Mouse (Mus musculus): ENCODE measurements around the gene Plk2. TPM values are rescaled to one million over a fixed set of nuclear protein-coding genes. Genes with fewer than 3 reads are reported as not detected.

The Plk2 gene
- polyA plus RNA-seq, 1 experiment = 27.9 TPM

DNA sequence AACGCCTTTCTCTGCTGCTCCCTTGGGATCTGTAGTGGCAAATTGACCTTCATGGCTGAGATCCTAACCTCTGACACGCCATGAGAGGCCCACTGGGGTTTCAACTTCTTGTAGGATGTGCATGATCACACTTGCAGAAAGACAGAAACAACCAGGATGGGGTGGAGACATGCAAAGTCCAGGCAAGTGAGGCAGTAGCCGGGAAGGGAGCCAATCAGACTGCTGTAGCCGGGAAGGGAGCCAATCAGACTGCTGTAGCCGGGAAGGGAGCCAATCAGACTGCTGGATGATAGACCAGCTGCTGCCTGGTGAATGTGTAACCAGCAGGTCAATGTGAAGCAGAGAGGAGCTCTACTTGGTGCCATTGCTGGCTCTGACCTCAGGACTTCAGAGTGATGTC, 11.3 kb downstream of the Plk2 start:
- DNase-seq (ENCODE audit: low spot score) = no peak

DNA sequence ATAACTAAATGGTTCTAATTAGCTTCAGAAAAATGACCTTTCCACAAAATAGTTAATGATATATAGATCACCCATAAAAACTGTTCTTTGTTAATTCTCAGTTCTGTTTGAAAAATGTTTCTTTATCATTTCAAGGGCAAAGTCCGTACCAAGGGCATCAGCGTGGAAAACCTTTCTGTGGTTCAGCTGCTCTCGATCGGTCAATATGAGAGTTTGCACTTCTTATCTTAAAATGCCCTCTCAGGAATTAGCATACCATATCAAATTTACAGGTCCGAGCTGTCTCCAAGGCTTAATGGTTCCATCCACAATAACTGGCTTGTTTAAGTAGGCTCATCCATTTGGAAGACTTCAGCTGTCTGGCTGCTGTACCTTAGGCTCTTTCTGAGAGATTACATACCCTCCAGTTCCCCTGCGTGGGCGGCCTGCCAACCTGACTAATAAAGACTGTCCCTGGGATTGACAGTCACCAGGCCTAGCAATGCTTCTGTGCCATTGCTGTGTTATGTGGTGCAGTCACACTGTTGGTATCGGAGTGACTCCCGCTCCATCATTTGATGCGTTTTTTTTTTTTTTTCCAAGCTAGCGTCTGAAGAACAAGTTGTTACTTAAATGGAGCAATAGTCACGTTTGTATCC, 17.8 kb downstream of the Plk2 start:
- DNase-seq (ENCODE audit: low spot score) = no peak

DNA sequence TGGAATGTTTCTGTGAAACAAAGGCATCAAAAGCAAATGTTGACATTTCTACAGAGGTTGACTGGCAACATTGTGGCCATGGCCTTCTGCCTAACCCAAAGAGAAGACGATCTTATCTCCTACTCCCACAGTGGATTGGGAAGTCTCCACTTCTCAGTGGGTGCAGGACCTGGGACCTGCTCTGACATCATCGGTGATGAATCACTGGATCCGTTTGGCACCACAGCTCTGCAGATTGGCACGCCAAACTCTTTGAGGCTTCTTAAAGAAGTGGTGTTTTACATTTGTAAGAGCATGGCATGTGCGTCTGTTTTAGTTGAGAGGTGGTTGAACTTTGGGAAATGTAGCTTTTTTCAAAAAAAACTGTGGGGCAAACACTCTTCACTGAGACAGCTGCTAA, 23.8 kb downstream of the Plk2 start:
- no peak for DNase-seq (ENCODE audit: low spot score)

DNA sequence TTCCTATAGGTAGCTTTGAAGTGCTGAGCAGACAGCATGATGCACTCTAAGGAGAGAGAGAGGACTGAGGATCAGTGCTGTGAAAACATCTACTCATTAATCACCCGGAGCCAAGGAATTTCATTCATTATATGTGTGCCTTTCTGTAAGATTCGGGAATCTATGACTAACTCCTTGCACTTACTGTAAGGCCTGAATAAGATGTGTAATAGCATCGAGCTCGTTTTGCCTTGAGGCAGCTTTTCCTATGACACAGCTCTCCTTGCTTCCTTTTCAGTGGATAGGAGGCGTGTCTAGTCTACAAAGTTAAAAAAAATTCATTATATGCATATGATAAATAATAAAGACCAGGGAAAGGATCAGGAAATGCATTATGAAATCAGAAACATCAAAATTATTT, 24.8 kb downstream of the Plk2 start:
- no peak for DNase-seq (ENCODE audit: low spot score)

DNA sequence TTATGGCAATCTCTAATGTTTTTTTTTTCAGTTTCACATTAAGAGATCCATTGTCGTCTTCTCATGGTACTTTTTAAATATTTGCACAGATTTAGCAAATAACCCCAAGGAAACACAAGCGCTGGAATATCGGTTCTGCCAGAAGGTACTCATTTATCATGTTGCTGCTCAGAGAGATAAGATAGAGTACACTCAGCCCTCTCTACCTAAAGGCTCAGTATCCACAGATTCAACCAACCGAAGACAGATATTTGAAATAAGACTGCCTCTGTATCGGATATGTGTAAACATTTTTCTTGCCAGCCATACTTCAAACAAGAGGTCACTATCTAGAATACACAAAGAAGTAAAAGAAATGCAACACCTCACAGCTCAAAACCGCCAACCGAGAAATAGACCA, 27.6 kb downstream of the Plk2 start:
- DNase-seq (ENCODE audit: low spot score) = no peak

DNA sequence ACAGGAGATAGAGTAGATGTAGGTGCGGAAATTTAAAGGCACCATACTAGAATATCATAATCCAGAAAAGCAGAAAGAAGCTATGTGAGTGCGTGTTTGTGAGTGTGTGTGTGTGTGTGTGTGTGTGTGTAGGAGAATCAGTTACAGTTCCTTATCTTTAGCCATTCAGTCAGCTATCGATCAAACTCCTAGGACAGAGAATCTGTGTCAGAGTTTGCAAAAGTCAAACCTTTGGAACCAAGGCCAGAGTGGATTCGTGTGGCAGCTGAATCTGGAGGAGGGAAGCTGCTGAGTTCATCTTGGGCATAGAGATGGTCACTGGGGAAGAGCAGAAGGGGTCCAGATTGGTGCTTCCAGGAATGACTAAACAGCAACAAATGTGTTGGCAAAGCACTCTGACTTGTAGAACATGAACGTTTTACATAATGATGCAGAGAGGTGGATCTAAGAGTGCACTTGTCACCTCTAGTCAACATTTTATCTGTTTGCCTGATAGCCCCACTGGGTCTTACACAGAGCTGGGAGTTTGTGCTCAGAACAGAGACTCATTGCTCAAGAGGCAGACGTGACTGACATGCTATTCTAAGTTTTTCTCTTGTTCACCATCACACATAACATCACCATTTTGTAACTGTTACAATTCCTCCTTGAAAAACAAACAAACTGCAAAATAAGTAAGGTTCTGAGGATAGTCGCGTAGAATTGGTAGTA, 30.8 kb downstream of the Plk2 start:
- no peak for DNase-seq (ENCODE audit: low spot score)

DNA sequence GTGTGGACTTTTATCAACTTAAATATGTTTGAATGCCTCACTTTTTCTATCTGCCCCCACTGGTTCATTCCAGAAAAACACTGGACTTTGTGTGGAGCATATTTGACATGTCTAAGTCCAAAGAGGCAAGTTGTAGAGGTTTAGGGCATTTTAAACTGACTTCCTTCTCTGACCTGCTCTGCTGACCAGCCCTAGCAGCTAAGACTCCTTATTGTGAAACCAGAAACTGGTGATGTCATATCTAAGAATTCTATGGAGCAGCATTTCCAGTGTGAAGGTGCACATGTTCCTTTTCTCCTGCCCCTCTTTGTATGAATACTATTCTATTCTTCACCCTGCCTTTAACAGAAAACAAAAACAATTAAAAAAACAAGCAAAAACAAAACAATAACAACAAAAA, 36.5 kb downstream of the Plk2 start:
- DNase-seq (ENCODE audit: low spot score) = no peak

DNA sequence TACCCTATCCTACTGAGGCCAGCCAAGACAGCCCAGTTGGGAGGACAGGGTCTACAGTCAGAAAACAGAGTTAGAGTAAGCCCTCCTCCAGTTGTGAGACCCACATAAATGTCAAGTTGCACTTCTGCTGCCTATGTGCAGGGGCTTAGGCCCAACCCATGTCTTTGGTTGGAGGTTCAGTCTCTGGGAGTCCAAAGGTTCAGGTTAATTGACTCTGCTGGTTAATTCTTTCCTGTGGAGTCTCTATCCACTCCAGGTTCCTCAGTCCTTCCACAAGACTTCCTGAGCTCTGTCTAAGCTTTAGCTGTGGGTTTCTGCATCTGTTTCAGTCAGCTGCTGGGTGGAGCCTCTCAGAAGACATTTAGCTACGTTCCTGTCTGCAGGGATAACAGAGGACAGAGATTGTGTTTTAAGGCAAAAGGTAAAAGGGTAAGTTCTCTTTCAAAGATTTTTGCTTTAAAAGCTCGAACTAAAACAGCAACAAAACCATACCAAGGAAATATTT, 37.3 kb downstream of the Plk2 start:
- DNase-seq (ENCODE audit: low spot score) = no peak

DNA sequence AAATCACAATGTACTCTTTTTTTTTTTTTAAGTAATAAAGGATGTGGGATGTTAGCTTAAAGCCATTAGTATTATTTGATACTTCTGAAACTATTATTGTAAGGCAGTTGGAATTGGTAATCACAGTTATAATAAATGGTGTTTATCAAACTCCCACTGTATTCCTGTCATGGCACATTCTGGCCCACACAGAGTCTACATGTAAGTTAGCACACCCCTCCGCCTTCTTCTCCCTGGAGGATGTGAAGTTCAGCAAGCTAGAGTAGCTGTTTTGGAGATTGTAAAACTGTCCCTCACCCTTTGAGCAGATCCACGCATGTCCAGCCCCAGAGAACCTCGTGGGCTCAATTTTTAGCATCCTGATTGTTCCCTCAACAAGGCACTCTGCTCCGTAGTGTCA, 37.8 kb downstream of the Plk2 start:
- DNase-seq (ENCODE audit: low spot score) = no peak

DNA sequence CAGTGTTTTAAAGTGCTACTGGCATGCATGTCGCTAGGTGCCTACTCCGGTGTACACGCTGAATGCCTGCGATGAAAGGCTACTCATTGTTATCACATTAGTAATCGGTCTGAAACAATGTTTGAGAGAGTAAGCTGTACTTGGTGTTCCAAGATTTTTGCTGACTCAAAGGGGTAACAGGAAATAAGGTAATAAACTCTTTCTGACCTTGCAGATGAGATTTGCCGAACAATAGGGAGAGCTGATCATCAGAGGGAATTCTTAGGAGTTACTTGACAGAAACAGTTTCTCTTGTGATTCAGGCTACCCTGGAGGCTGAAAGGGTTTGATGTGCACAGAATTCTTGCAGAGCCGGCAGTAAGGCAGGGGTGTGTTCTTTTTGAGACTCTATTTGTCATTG, 41.8 kb downstream of the Plk2 start:
- no peak for DNase-seq (ENCODE audit: low spot score)

DNA sequence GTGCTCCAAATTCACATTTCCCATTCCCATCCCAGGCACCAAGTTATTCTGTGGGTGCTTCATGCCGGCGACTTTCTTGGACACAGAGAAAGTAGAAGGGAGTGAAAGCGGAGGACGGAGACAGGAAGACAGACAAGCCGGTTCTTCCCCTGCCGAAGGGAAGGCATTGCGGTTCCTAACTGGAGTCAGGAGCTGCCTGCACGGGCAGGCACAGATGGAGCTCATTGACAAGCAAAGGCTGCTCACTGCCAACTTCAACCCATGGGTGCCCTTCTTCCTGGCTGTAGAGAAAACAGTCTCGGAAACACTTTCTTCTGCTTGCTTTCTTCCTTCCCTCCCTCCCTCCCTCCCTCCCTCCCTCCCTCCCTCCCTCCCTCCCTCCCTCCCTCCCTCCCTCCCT, 43.8 kb downstream of the Plk2 start:
- DNase-seq (ENCODE audit: low spot score) = no peak

DNA sequence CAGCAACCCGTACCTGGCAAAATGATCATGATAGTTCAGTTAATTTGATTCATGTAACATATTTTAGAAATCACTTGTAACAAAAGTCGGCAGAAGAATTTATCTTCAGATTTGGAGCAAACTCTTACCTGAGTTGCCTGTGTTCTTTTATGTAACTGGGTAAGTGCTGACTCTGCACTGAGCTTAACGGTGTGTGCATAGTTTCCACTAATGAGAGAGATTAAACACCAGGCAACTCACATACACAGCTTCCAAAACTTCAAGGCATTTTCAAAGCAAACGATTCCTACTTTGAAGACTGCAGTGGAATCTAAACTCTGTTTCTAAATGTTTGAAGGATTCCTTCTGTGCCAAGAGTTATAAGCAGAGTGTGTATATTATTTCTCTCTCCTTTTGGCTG, 49.5 kb downstream of the Plk2 start:
- no peak for DNase-seq (ENCODE audit: low spot score)

DNA sequence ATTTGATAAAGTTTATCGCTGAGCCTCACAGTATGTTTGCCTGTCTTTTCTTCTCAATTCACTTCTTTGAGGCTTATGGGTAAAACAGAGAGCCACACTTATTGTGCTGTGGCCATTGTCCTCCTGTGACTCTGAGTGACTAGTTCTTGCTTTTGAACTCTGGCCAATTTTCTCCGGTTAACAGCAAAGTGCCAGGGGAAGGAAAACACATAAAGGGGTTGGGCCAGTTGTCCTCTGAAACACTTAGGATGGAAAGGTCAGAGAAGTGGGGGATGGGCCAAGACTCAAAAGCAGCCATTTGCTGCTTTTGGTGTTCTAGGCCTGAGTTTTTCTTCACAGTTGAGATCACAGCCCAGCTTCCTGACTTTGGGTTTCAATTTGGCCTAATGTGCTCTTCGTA, 50.0 kb downstream of the Plk2 start:
- DNase-seq (ENCODE audit: low spot score) = no peak

DNA sequence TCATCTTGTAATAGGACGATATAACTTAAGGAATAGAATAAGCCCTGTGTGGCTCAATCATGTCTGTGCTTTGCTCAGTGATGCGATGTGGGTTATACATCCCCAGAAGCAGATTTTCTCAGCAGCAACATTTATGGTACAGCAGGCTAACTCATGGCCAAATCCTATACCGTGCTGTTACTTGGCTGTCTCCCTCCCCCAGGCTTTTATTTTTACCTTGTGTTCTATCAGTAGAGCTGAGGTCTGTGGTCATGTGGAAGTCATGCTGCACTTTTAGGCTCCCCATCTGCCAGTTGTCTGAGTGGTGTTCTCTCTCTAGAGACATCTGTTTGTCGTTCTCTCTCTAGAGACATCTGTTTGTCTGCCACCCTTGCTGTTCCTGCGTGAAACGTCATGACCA, 51.6 kb downstream of the Plk2 start:
- no peak for DNase-seq (ENCODE audit: low spot score)

DNA sequence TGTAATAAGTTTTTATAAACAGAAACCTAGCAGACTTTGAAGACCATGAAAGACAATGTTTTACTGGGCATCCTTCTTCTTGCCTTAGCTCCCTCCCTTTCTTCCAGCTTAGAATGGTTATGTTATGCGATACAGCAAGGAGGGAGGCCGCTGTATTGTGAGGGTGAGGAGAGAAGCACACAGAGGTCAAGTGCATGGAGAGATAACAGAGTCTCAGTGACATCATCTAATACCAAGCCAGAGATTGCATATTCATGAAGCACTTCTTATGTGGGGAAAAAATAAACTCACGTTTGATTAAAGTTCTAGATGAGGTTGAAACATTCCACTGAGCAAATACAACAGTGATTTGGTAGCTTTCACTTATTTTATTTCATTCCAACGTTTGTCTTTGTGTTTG, 55.2 kb downstream of the Plk2 start:
- DNase-seq (ENCODE audit: low spot score) = no peak

Other genes starting within 250 kb of the Plk2 start
- 0.50 and 0.75 TPM in 2 replicates for gene Rab3c, start 114.0 kb upstream of the Plk2 start, polyA plus RNA-seq (2012; rRNA removed)
- 0.83 and 1.1 TPM in 2 replicates for gene Gapt, start 37.8 kb upstream of the Plk2 start, polyA plus RNA-seq (2012; rRNA removed)